Mouse (Mus musculus) stomach, postnatal 0 days (tissue): ENCODE measurements around the gene Hoxb6.

Experiments
- CTCF ChIP-seq: IDR thresholded peaks from 2 replicates; pipeline ENCODE4 v1.5.1; 2016; ENCODE audit warnings: antibody characterized with exemption, low read depth, mild to moderate bottlenecking, moderate library complexity
- EP300 ChIP-seq: optimal IDR thresholded peaks from 2 replicates; pipeline ENCODE3; 2016; ENCODE audit warnings: antibody characterized with exemption

DNA sequence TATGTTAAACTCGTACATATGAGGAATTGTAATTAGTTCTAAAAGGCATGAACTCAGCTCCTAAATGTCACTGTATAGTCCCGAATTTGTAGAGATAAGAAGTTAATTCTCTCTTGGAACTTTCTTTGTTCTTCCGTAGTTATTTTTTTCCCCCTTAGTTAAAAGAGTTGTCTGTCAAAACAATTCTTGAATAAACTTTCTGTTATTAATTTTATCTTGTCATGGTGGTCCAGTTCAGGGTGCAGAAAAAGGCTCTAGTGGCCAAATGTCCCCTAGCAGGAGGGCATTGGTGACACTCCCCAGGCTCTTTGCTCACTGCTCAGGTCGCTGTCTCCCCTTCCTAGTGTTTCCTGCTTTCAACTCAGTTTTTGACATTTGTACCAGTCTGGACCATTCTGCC lies 55.4 kb downstream of the Hoxb6 start:
- TF ChIP-seq CTCF (no peak), EP300 (no peak)
